18 mouse cellular contexts compared by ENCODE assay signal in the genomic region with DNA sequence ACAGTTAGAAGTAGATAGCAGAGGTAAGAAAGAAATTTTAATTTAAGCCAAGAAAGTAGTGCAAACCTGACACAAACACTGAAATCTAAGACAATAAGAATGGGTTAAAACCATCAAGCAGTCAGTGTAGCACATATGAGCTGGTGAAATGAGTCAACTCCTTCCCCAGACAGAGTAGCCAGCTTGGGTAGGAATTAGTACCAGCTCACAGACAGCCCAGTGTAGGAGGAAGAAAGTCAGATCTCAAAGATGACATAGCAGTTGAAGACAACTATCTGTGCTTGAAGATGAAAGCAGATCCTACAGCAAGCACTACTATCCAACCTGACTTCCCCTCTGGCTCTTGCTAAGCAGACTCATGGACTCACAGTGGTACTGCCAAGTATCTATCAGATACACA.
"Had no signal": no experiment of that assay in that cellular context is flagged by ENCODE, and none has a peak within 500 bp of the region (broad histone marks: within the 10 kb centered on the region; RNA-seq: fewer than 3 reads in every experiment).

No protein-coding gene starts in this region.

- H3K9me3 ChIP-seq: lung, embryonic 15.5 days; megakaryocyte, embryonic 14.5 days; midbrain, embryonic 12.5 days; midbrain, embryonic 15.5 days; neural tube, embryonic 12.5 days; stomach, embryonic 15.5 days had no signal

- H3K27me3 ChIP-seq: lung, embryonic 15.5 days; megakaryocyte, embryonic 14.5 days; midbrain, embryonic 12.5 days; midbrain, embryonic 15.5 days; neural tube, embryonic 12.5 days; stomach, embryonic 15.5 days had no signal

- H3K27ac ChIP-seq: liver, embryonic 14.5 days; lung, embryonic 15.5 days; macrophage; midbrain, embryonic 12.5 days; midbrain, embryonic 15.5 days; neural tube, embryonic 12.5 days; stomach, embryonic 15.5 days; stomach, postnatal 0 days had no signal

- H3K9ac ChIP-seq: liver, embryonic 14.5 days; liver, postnatal 0 days; lung, embryonic 15.5 days; midbrain, embryonic 12.5 days; midbrain, embryonic 15.5 days; neural tube, embryonic 12.5 days; stomach, embryonic 15.5 days had no signal

- DNase-seq: liver, postnatal 0 days; lung, adult 2 months; lung, postnatal 14 days; lung, postnatal 36 days; right cerebral cortex, postnatal 25 days; thymus, adult 2 months; thymus, postnatal 25 days; thymus, postnatal 4 days had no signal

- H3K4me1 ChIP-seq: lung, embryonic 15.5 days; midbrain, embryonic 12.5 days; midbrain, embryonic 15.5 days; neural tube, embryonic 12.5 days; stomach, embryonic 15.5 days had no signal

- H3K4me2 ChIP-seq: lung, embryonic 15.5 days; midbrain, embryonic 12.5 days; midbrain, embryonic 15.5 days; neural tube, embryonic 12.5 days; stomach, embryonic 15.5 days had no signal

- H3K4me3 ChIP-seq: lung, embryonic 15.5 days; megakaryocyte, embryonic 14.5 days; midbrain, embryonic 12.5 days; midbrain, embryonic 15.5 days; neural tube, embryonic 12.5 days; stomach, embryonic 15.5 days had no signal

- ATAC-seq: liver, postnatal 0 days; lung, postnatal 0 days; midbrain, embryonic 15.5 days had no signal
